Mouse (Mus musculus) limb, embryonic 12.5 days (tissue): ENCODE measurements around the gene 2410131K14Rik. TPM values are rescaled to one million over a fixed set of nuclear protein-coding genes. Genes with fewer than 3 reads are reported as not detected.

Experiments used
- ATAC-seq: fragments of 200-750 bp; cut with Nextera tagmentation; 2 replicates; pipeline ENCODE4 v1.8.0; 2017; ENCODE audit warnings: low read depth, moderate TSS enrichment; ENCODE audit not compliant: insufficient number of reproducible peaks, insufficient read depth, low FRiP score, low TSS enrichment
- H3K27ac ChIP-seq: fragments of 300-500 bp; sonication (generic); 2 replicates; pipeline ENCODE4 v1.5.1; 2016; ENCODE audit warnings: mild to moderate bottlenecking, moderate library complexity
- H3K27me3 ChIP-seq: fragments of 300-500 bp; sonication (generic); 2 replicates; pipeline ENCODE4 v1.6.1; 2016; ENCODE audit warnings: mild to moderate bottlenecking, moderate library complexity
- H3K36me3 ChIP-seq: fragments of 300-500 bp; sonication (generic); 2 replicates; pipeline ENCODE4 v1.6.1; 2016; ENCODE audit warnings: mild to moderate bottlenecking, moderate library complexity
- H3K4me1 ChIP-seq: fragments of 300-500 bp; sonication (generic); replicated peaks from 2 replicates; pipeline ENCODE4 v1.6.1; 2016
- H3K4me2 ChIP-seq: fragments of 300-500 bp; sonication (generic); 2 replicates; pipeline ENCODE4 v1.6.1; 2016; ENCODE audit warnings: mild to moderate bottlenecking, moderate library complexity
- H3K4me3 ChIP-seq: fragments of 300-500 bp; sonication (generic); replicated peaks from 2 replicates; pipeline ENCODE4 v1.5.1; 2016; ENCODE audit warnings: mild to moderate bottlenecking
- H3K9ac ChIP-seq: fragments of 300-500 bp; sonication (generic); replicated peaks from 2 replicates; pipeline ENCODE4 v1.6.1; 2016; ENCODE audit warnings: mild to moderate bottlenecking, moderate library complexity
- H3K9me3 ChIP-seq: fragments of 300-500 bp; sonication (generic); 2 replicates; pipeline ENCODE4 v1.6.1; 2016; ENCODE audit warnings: mild to moderate bottlenecking, moderate library complexity
- WGBS: fragments of 180-500 bp; shearing (Covaris S2); methylation state at CpG from one replicate; pipeline ENCODE4 v1.1.7; 2016; 5-methylcytosine and 5-hydroxymethylcytosine counted together
- polyA plus RNA-seq: library from polyadenylated mRNA; unstranded; fragments of >200 nt; fragmentation: Nextera tagmentation; extraction: Ambion mirVana; gene quantifications from 2 replicates; pipeline ENCODE4 v1.2.1, GENCODE M21; 2016

Gene 2410131K14Rik
- polyA plus RNA-seq, 1 experiment from 2014 or later, result 12.8 TPM

DNA sequence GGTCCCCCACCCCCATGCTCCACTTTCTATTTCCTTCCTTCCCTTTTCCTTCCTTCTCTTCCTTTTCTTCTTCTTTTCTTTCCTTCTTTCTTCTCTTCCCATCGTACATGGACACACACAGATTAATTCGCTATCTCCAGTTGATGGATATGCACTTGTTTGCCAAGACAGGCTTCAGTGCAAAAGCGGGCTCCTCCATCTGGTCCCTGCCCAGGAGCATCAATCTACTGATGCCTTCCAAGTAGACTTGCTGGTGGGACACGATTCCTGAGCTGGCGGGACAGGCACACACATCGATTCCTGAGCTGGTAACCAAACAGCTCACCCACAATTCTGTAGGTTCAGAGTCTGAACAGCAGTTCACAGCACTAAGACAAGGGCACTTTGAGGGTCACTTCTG, 68.7 kb downstream of the 2410131K14Rik start:
- H3K4me2 ChIP-seq, result no peak overlapping the region
- no peak overlapping the region for H3K4me3 ChIP-seq
- peaks cover 1% of the 10 kb centered on the region for H3K27me3 ChIP-seq
- H3K27ac ChIP-seq, result no peak overlapping the region
- ATAC-seq, result no peak
- no peak overlapping the region for H3K9ac ChIP-seq
- peaks cover 27% of the 10 kb centered on the region for H3K4me1 ChIP-seq
- no peaks in the 10 kb centered on the region for H3K9me3 ChIP-seq
- no peaks in the 10 kb centered on the region for H3K36me3 ChIP-seq
- 88% methylated on average over 6 of the region's 6 CpGs for WGBS

Other genes starting within 250 kb of the 2410131K14Rik start
- 0.49 and 0.74 TPM in 2 replicates for gene Tesc, start 217.5 kb upstream of the 2410131K14Rik start, polyA plus RNA-seq
- gene Fbxw8, start 89.8 kb upstream of the 2410131K14Rik start, polyA plus RNA-seq, result 42.9 and 44.5 TPM in 2 replicates
- 0.13 TPM in 2 replicates for gene Hrk, start 80.6 kb upstream of the 2410131K14Rik start, polyA plus RNA-seq
- 3.6 and 6.8 TPM in 2 replicates for gene Rnft2, start 111 bp upstream of the 2410131K14Rik start, polyA plus RNA-seq